Mouse (Mus musculus) MEL (cell line): ENCODE results near the gene Nfkbid. TPM values are rescaled to one million over a fixed set of nuclear protein-coding genes. Genes with fewer than 3 reads are reported as not detected.

Experiments
- DNase-seq: peaks from one replicate; pipeline ENCODE4 v3.0.0; 2011; ENCODE audit warnings: low read depth, low spot score
- H3K27ac ChIP-seq: 2 replicates; pipeline ENCODE4 v1.5.1; 2012; ENCODE audit warnings: low read depth, mild to moderate bottlenecking, control low read depth, low read length, moderate library complexity; ENCODE audit not compliant: control insufficient read depth
- H3K27me3 ChIP-seq, 2 experiments: fragments of 150-350 bp in 1 of 2; sonication (generic) in 1 of 2; 2 replicates each; pipeline ENCODE4 v1.6.1; 2012; ENCODE audit warnings: low read length in 2 of 2, mild to moderate bottlenecking in 2 of 2, improper control_type of control experiment in 1 of 2, moderate library complexity in 1 of 2; ENCODE audit not compliant: insufficient read depth in 2 of 2, control insufficient read depth in 1 of 2
- H3K36me3 ChIP-seq, 2 experiments: 2 replicates each; pipeline ENCODE4 v1.6.1; 2012 to 2014; ENCODE audit warnings: low read length in 2 of 2, improper control_type of control experiment in 1 of 2, inconsistent platforms in 1 of 2, mild to moderate bottlenecking in 1 of 2; ENCODE audit not compliant: insufficient read depth in 2 of 2, control insufficient read depth in 1 of 2
- H3K4me1 ChIP-seq, 2 experiments: fragments of 150-350 bp in 1 of 2; sonication (generic) in 1 of 2; 2 replicates each; pipeline ENCODE4 v1.6.1; 2012; ENCODE audit warnings: low read length in 2 of 2, improper control_type of control experiment in 1 of 2, mild to moderate bottlenecking in 1 of 2; ENCODE audit not compliant: insufficient read depth in 2 of 2, control insufficient read depth in 1 of 2
- H3K4me3 ChIP-seq, 2 experiments: fragments of 150-350 bp in 1 of 2; sonication (generic) in 1 of 2; 2 replicates each; pipeline ENCODE4 v1.5.1; 2012; ENCODE audit warnings: low read depth in 2 of 2, low read length in 2 of 2, mild to moderate bottlenecking in 2 of 2, moderate library complexity in 2 of 2, control low read depth in 1 of 2, improper control_type of control experiment in 1 of 2; ENCODE audit not compliant: control insufficient read depth in 1 of 2, insufficient read depth in 1 of 2
- H3K79me2 ChIP-seq: 2 replicates; pipeline ENCODE4 v1.6.1; 2012; ENCODE audit warnings: mild to moderate bottlenecking, low read length, moderate library complexity; ENCODE audit not compliant: control insufficient read depth, poor library complexity, insufficient read depth
- H3K9ac ChIP-seq: 2 replicates; pipeline ENCODE4 v1.6.1; 2012; ENCODE audit warnings: low read depth, mild to moderate bottlenecking, control low read depth, low read length, moderate library complexity; ENCODE audit not compliant: control insufficient read depth, poor library complexity, severe bottlenecking
- H3K9me3 ChIP-seq: fragments of 150-350 bp; sonication (generic); replicated peaks from 2 replicates; pipeline ENCODE4 v1.6.1; 2012; ENCODE audit warnings: mild to moderate bottlenecking, low read length, improper control_type of control experiment, moderate library complexity; ENCODE audit not compliant: insufficient read depth
- BHLHE40 ChIP-seq: IDR thresholded peaks from 2 replicates; pipeline ENCODE4 v1.6.1; 2012; ENCODE audit warnings: low read depth, mild to moderate bottlenecking, inconsistent platforms, low read length, improper control_type of control experiment, borderline replicate concordance
- CHD1 ChIP-seq: IDR thresholded peaks from 2 replicates; pipeline ENCODE4 v1.6.1; 2012; ENCODE audit warnings: low read depth, mild to moderate bottlenecking, inconsistent platforms, low read length, improper control_type of control experiment
- CHD2 ChIP-seq: IDR thresholded peaks from 2 replicates; pipeline ENCODE4 v1.6.1; 2011; ENCODE audit warnings: low read length, improper control_type of control experiment
- CTCF ChIP-seq, 3 experiments: IDR thresholded peaks in 2 of 3; conservative IDR thresholded peaks in 1 of 3; 2 replicates each; pipeline ENCODE4 v1.5.1; 2011 to 2012; ENCODE audit warnings: low read length in 3 of 3, low read depth in 2 of 3, mild to moderate bottlenecking in 2 of 3, improper control_type of control experiment in 1 of 3, inconsistent platforms in 1 of 3, mixed read lengths in 1 of 3, moderate library complexity in 1 of 3; ENCODE audit not compliant: control insufficient read depth in 1 of 3, insufficient read depth in 1 of 3, poor library complexity in 1 of 3, severe bottlenecking in 1 of 3
- ELF1 ChIP-seq: IDR thresholded peaks from 2 replicates; pipeline ENCODE4 v1.6.1; 2014; ENCODE audit warnings: low read depth, mild to moderate bottlenecking, inconsistent platforms, low read length, improper control_type of control experiment, moderate library complexity
- EP300 ChIP-seq, 2 experiments: IDR thresholded peaks; 2 replicates each; pipeline ENCODE4 v1.6.1; 2011; ENCODE audit warnings: improper control_type of control experiment in 2 of 2, low read length in 2 of 2, low read depth in 1 of 2, mild to moderate bottlenecking in 1 of 2
- GATA1 ChIP-seq: IDR thresholded peaks from 2 replicates; pipeline ENCODE4 v1.6.1; 2011; ENCODE audit warnings: low read depth, low read length, improper control_type of control experiment
- HCFC1 ChIP-seq: IDR thresholded peaks from 2 replicates; pipeline ENCODE4 v1.6.1; 2012; ENCODE audit warnings: low read depth, mild to moderate bottlenecking, inconsistent platforms, low read length, improper control_type of control experiment, moderate library complexity
- JUND ChIP-seq: IDR thresholded peaks from 2 replicates; pipeline ENCODE4 v1.6.1; 2011; ENCODE audit warnings: low read depth, mild to moderate bottlenecking, improper control_type of control experiment, low read length
- KAT2A ChIP-seq: conservative IDR thresholded peaks from 2 replicates; pipeline ENCODE4 v1.6.1; 2012; ENCODE audit warnings: low read depth, low read length, improper control_type of control experiment, inconsistent platforms
- MAFK ChIP-seq: IDR thresholded peaks from 2 replicates; pipeline ENCODE4 v1.6.1; 2011; ENCODE audit warnings: low read depth, mild to moderate bottlenecking, low read length, improper control_type of control experiment, borderline replicate concordance
- MAX ChIP-seq: IDR thresholded peaks from 2 replicates; pipeline ENCODE4 v1.6.1; 2011; ENCODE audit warnings: low read length, improper control_type of control experiment
- MAZ ChIP-seq: IDR thresholded peaks from 2 replicates; pipeline ENCODE4 v1.6.1; 2012; ENCODE audit warnings: low read depth, mild to moderate bottlenecking, inconsistent platforms, low read length, improper control_type of control experiment
- MEF2A ChIP-seq: IDR thresholded peaks from 2 replicates; pipeline ENCODE4 v1.6.1; 2014; ENCODE audit warnings: low read depth, mild to moderate bottlenecking, inconsistent platforms, low read length, improper control_type of control experiment; ENCODE audit not compliant: poor library complexity, insufficient replicate concordance, severe bottlenecking; ENCODE audit errors: extremely low read depth
- MXI1 ChIP-seq: IDR thresholded peaks from 2 replicates; pipeline ENCODE4 v1.6.1; 2011; ENCODE audit warnings: mild to moderate bottlenecking, low read depth, low read length, improper control_type of control experiment
- MYC ChIP-seq: IDR thresholded peaks from 2 replicates; pipeline ENCODE4 v1.6.1; 2011; ENCODE audit warnings: low read depth, mild to moderate bottlenecking, low read length, improper control_type of control experiment, moderate library complexity
- NELFE ChIP-seq: IDR thresholded peaks from 2 replicates; pipeline ENCODE4 v1.6.1; 2011; ENCODE audit warnings: low read depth, low read length, improper control_type of control experiment
- NRF1 ChIP-seq: IDR thresholded peaks from 2 replicates; pipeline ENCODE4 v1.6.1; 2014; ENCODE audit warnings: low read depth, mild to moderate bottlenecking, inconsistent platforms, low read length, improper control_type of control experiment, moderate library complexity; ENCODE audit not compliant: poor library complexity, insufficient read depth, severe bottlenecking
- POLR2A ChIP-seq, 2 experiments: IDR thresholded peaks; 2 replicates each; pipeline ENCODE4 v1.6.1; 2011 to 2012; ENCODE audit warnings: low read length in 2 of 2, mild to moderate bottlenecking in 2 of 2, control low read depth in 1 of 2, improper control_type of control experiment in 1 of 2, low read depth in 1 of 2, moderate library complexity in 1 of 2; ENCODE audit not compliant: control insufficient read depth in 1 of 2, insufficient read depth in 1 of 2, poor library complexity in 1 of 2
- POLR2AphosphoS5 ChIP-seq: IDR thresholded peaks from 2 replicates; pipeline ENCODE4 v1.6.1; 2012; ENCODE audit warnings: low read depth, borderline replicate concordance, mild to moderate bottlenecking, inconsistent platforms, low read length, moderate library complexity, mixed read lengths
- SIN3A ChIP-seq: IDR thresholded peaks from 2 replicates; pipeline ENCODE4 v1.6.1; 2012; ENCODE audit warnings: low read length, improper control_type of control experiment, inconsistent platforms
- SMC3 ChIP-seq: IDR thresholded peaks from 2 replicates; pipeline ENCODE4 v1.6.1; 2011; ENCODE audit warnings: low read depth, low read length, improper control_type of control experiment
- TAL1 ChIP-seq: IDR thresholded peaks from 2 replicates; pipeline ENCODE4 v1.6.1; 2012; ENCODE audit warnings: mild to moderate bottlenecking, inconsistent platforms, low read length, moderate library complexity, mixed read lengths
- TBP ChIP-seq: IDR thresholded peaks from 2 replicates; pipeline ENCODE4 v1.8.0; 2011; ENCODE audit warnings: low read depth, low read length, improper control_type of control experiment
- TCF12 ChIP-seq: IDR thresholded peaks from 2 replicates; pipeline ENCODE4 v1.6.1; 2014; ENCODE audit warnings: low read depth, mild to moderate bottlenecking, inconsistent platforms, low read length, improper control_type of control experiment, moderate library complexity
- UBTF ChIP-seq: IDR thresholded peaks from 2 replicates; pipeline ENCODE4 v1.6.1; 2012; ENCODE audit warnings: low read depth, mild to moderate bottlenecking, inconsistent platforms, low read length, improper control_type of control experiment, moderate library complexity, borderline replicate concordance; ENCODE audit not compliant: insufficient read depth
- USF1 ChIP-seq: IDR thresholded peaks from 2 replicates; pipeline ENCODE4 v1.6.1; 2014; ENCODE audit warnings: low read depth, mild to moderate bottlenecking, inconsistent platforms, low read length, improper control_type of control experiment, moderate library complexity
- USF2 ChIP-seq, 2 experiments: IDR thresholded peaks; 2 replicates each; pipeline ENCODE4 v1.6.1; 2011 to 2012; ENCODE audit warnings: improper control_type of control experiment in 2 of 2, low read length in 2 of 2, borderline replicate concordance in 1 of 2, inconsistent platforms in 1 of 2, low read depth in 1 of 2, mild to moderate bottlenecking in 1 of 2; ENCODE audit not compliant: insufficient read depth in 1 of 2
- ZC3H11A ChIP-seq: IDR thresholded peaks from 2 replicates; pipeline ENCODE4 v1.6.1; 2012; ENCODE audit warnings: low read depth, mild to moderate bottlenecking, inconsistent platforms, low read length, improper control_type of control experiment
- ZKSCAN1 ChIP-seq: IDR thresholded peaks from 2 replicates; pipeline ENCODE4 v1.6.1; 2012; ENCODE audit warnings: low read depth, mild to moderate bottlenecking, inconsistent platforms, low read length, improper control_type of control experiment, moderate library complexity
- ZMIZ1 ChIP-seq: IDR thresholded peaks from 2 replicates; pipeline ENCODE4 v1.6.1; 2012; ENCODE audit warnings: low read depth, mild to moderate bottlenecking, inconsistent platforms, low read length, improper control_type of control experiment, moderate library complexity
- ZNF384 ChIP-seq: IDR thresholded peaks from 2 replicates; pipeline ENCODE4 v1.6.1; 2012; ENCODE audit warnings: low read depth, mild to moderate bottlenecking, inconsistent platforms, low read length, improper control_type of control experiment
- polyA plus RNA-seq, 2 experiments: library from polyadenylated mRNA; stranded (reverse) in 1 of 2; unstranded in 1 of 2; fragments of >175 nt in 1 of 2; fragments of >200 nt in 1 of 2; gene quantifications; 2 replicates each; pipeline versions ENCODE4 v1.2.1 to v1.2.4; 2012; ENCODE audit warnings: low replicate concordance in 2 of 2, low read depth in 1 of 2; ENCODE audit not compliant: insufficient read length in 2 of 2, insufficient read depth in 1 of 2, missing spikeins in 1 of 2
- total RNA-seq: library from RNA; depleted of rRNA; stranded (reverse); fragments of 300-350 nt; gene quantifications from 2 replicates; pipeline ENCODE4 v1.2.3, GENCODE M21; 2012

The Nfkbid gene
- total and polyA plus RNA-seq, 3 experiments: 7.0 to 16.7 TPM; not detected in 1

GRCm38 (mm10) chr7:30421175-30421889, at the start of gene Nfkbid (continued):
- TF ChIP-seq UBTF (no peak), CTCF (IDR thresholded peaks at IDR 0.05 in 2 of 3, conservative IDR thresholded peaks at IDR 0.05 in 1 of 3; ENCODE audit: control insufficient read depth in 1 of 3, insufficient read depth in 1 of 3, low read depth in 2 of 3, low read length in 3 of 3, poor library complexity in 1 of 3, severe bottlenecking in 1 of 3) (no peak)

GRCm38 (mm10) chr7:30373501-30373962, 48.0 kb upstream of the Nfkbid start:
- no peaks in the 10 kb centered on the region for H3K9me3 ChIP-seq
- TF ChIP-seq MAZ (peak; percentile 75), MAFK (no peak), SIN3A (peak; percentile 92), JUND (no peak), USF2 (IDR thresholded peaks at IDR 0.05; ENCODE audit: borderline replicate concordance in 1 of 2, insufficient read depth in 1 of 2, low read depth in 1 of 2, low read length in 2 of 2) (no peak), CTCF (IDR thresholded peaks at IDR 0.05 in 2 of 3, conservative IDR thresholded peaks at IDR 0.05 in 1 of 3; ENCODE audit: control insufficient read depth in 1 of 3, insufficient read depth in 1 of 3, low read depth in 2 of 3, low read length in 3 of 3, poor library complexity in 1 of 3, severe bottlenecking in 1 of 3) (peak in 2 of 3 experiments; percentile 88 to 92; a peak in 5 of 6 replicates), ZMIZ1 (no peak), POLR2AphosphoS5 (no peak), ZNF384 (no peak), MXI1 (peak; percentile 84), NELFE (peak; percentile 51; the same call in 1 of the 2 replicates), ZKSCAN1 (no peak), TCF12 (no peak; the same call in 1 of the 2 replicates), CHD1 (no peak), TAL1 (no peak), EP300 (IDR thresholded peaks at IDR 0.05; ENCODE audit: low read depth in 1 of 2, low read length in 2 of 2) (no peak), UBTF (no peak), ELF1 (peak; percentile 84), NRF1 (no peak), USF1 (peak; percentile 45; the same call in 1 of the 2 replicates), MYC (peak; percentile 89), MAX (peak; percentile 73; the same call in 1 of the 2 replicates), POLR2A (IDR thresholded peaks at IDR 0.05; ENCODE audit: control insufficient read depth in 1 of 2, insufficient read depth in 1 of 2, low read depth in 1 of 2, low read length in 2 of 2, poor library complexity in 1 of 2) (peak; percentile 36 to 60; a peak in 1 of 4 replicates), BHLHE40 (0 out of 2 replicates have a peak, but pooled peaks have one; percentile 29), GATA1 (peak; percentile 79), HCFC1 (peak; percentile 100), SMC3 (peak; percentile 99), KAT2A (peak; percentile 94), ZC3H11A (peak; percentile 90), TBP (0 out of 2 replicates have a peak, but pooled peaks have one; percentile 31), MEF2A (no peak), CHD2 (no peak)

More at GRCm38 (mm10) chr7:30373501-30373962, 48.0 kb upstream of the Nfkbid start:
- peaks cover 0 to 2% of the 10 kb centered on the region in 2 experiments; a peak in 1 of 4 replicates for H3K36me3 ChIP-seq
- H3K9ac ChIP-seq: peak overlapping the region; percentile 68
- peaks cover 0 to 1% of the 10 kb centered on the region in 2 experiments; a peak in 1 of 4 replicates for H3K27me3 ChIP-seq
- H3K4me1 ChIP-seq: peaks cover 0 to 4% of the 10 kb centered on the region in 2 experiments; a peak in 1 of 4 replicates
- DNase-seq: peak; percentile 97
- H3K4me3 ChIP-seq: peak overlapping the region; percentile 54 to 79
- H3K79me2 ChIP-seq: no peaks in the 10 kb centered on the region
- H3K27ac ChIP-seq: no peak overlapping the region
